Mouse (Mus musculus) stomach, postnatal 0 days (tissue): ENCODE results near the gene Pon1. TPM values are rescaled to one million over a fixed set of nuclear protein-coding genes. Genes with fewer than 3 reads are reported as not detected.

Experiments used
- ATAC-seq: fragments of 200-750 bp; cut with Nextera tagmentation; 2 replicates; pipeline ENCODE4 v1.8.0; 2017; ENCODE audit not compliant: low FRiP score, low TSS enrichment
- DNase-seq: peaks from one replicate; pipeline ENCODE4 v3.0.0-alpha.2; 2016; ENCODE audit warnings: low spot score
- H3K27ac ChIP-seq: fragments of 300-500 bp; sonication (generic); replicated peaks from 2 replicates; pipeline ENCODE4 v1.5.1; 2014; ENCODE audit warnings: mild to moderate bottlenecking, control low read depth
- H3K27me3 ChIP-seq: fragments of 300-500 bp; sonication (generic); 2 replicates; pipeline ENCODE4 v1.6.1; 2014; ENCODE audit warnings: low read length; ENCODE audit not compliant: control insufficient read depth, insufficient read depth
- H3K36me3 ChIP-seq: fragments of 300-500 bp; sonication (generic); 2 replicates; pipeline ENCODE4 v1.6.1; 2014; ENCODE audit warnings: low read length, mixed read lengths; ENCODE audit not compliant: control insufficient read depth, insufficient read depth
- H3K4me1 ChIP-seq: fragments of 300-500 bp; sonication (generic); replicated peaks from 2 replicates; pipeline ENCODE4 v1.6.1; 2014; ENCODE audit warnings: antibody characterized with exemption; ENCODE audit not compliant: control insufficient read depth, insufficient read depth
- H3K4me2 ChIP-seq: fragments of 300-500 bp; sonication (generic); replicated peaks from 2 replicates; pipeline ENCODE4 v1.6.1; 2014; ENCODE audit warnings: low read depth, mild to moderate bottlenecking, control low read depth, moderate library complexity
- H3K4me3 ChIP-seq: fragments of 300-500 bp; sonication (generic); 2 replicates; pipeline ENCODE4 v1.5.1; 2014; ENCODE audit warnings: low read depth, low read length, control low read depth
- H3K9ac ChIP-seq: fragments of 300-500 bp; sonication (generic); 2 replicates; pipeline ENCODE4 v1.6.1; 2014; ENCODE audit warnings: mild to moderate bottlenecking, low read length, control low read depth, mixed read lengths
- H3K9me3 ChIP-seq: fragments of 300-500 bp; sonication (generic); 2 replicates; pipeline ENCODE4 v1.6.1; 2016; ENCODE audit warnings: low read length; ENCODE audit not compliant: control insufficient read depth
- CTCF ChIP-seq: IDR thresholded peaks from 2 replicates; pipeline ENCODE4 v1.5.1; 2016; ENCODE audit warnings: antibody characterized with exemption, low read depth, mild to moderate bottlenecking, moderate library complexity
- EP300 ChIP-seq: optimal IDR thresholded peaks from 2 replicates; pipeline ENCODE3; 2016; ENCODE audit warnings: antibody characterized with exemption
- WGBS: fragments of 180-500 bp; shearing (Covaris S2); extraction: QIAGEN DNeasy Blood & Tissue Kit; methylation state at CpG from one replicate; pipeline ENCODE4 v1.1.7; 2014; 5-methylcytosine and 5-hydroxymethylcytosine counted together
- polyA plus RNA-seq: library from polyadenylated mRNA; unstranded; fragments of >200 nt; fragmentation: Nextera tagmentation; extraction: Ambion mirVana; gene quantifications from 2 replicates; pipeline ENCODE4 v1.2.1, GENCODE M21; 2015

Pon1 gene
- polyA plus RNA-seq, 1 experiment from 2014 or later: 0.52 TPM

GRCm38 (mm10) chr6:5119181-5119910 is 74.4 kb downstream of the Pon1 start:
- DNase-seq: no peak
- H3K9ac ChIP-seq: no peak overlapping the region
- H3K4me2 ChIP-seq: no peak overlapping the region
- no peaks in the 10 kb centered on the region for H3K4me1 ChIP-seq
- no peak overlapping the region for H3K4me3 ChIP-seq
- no peak overlapping the region for H3K27ac ChIP-seq
- WGBS: 84% methylated on average over 15 of the region's 15 CpGs
- no peak for ATAC-seq
- TF ChIP-seq EP300 (no peak), CTCF (no peak)
- H3K9me3 ChIP-seq: no peaks in the 10 kb centered on the region
- no peaks in the 10 kb centered on the region for H3K27me3 ChIP-seq
- no peaks in the 10 kb centered on the region for H3K36me3 ChIP-seq

Other genes with a start within 250 kb of the Pon1 start
- 27.2 and 30.2 TPM in 2 replicates for gene Pon3, start 62.3 kb upstream of the Pon1 start, polyA plus RNA-seq
- 130 and 148 TPM in 2 replicates for gene Pon2, start 104.5 kb upstream of the Pon1 start, polyA plus RNA-seq
- gene Asb4, start 189.4 kb upstream of the Pon1 start, polyA plus RNA-seq: 1.1 and 1.5 TPM in 2 replicates